Mouse (Mus musculus): ENCODE measurements around the gene Fam32a.
A peak's percentile ranks its signal among the peaks of the same experiment; 100 is the strongest.

Gene Fam32a

DNA sequence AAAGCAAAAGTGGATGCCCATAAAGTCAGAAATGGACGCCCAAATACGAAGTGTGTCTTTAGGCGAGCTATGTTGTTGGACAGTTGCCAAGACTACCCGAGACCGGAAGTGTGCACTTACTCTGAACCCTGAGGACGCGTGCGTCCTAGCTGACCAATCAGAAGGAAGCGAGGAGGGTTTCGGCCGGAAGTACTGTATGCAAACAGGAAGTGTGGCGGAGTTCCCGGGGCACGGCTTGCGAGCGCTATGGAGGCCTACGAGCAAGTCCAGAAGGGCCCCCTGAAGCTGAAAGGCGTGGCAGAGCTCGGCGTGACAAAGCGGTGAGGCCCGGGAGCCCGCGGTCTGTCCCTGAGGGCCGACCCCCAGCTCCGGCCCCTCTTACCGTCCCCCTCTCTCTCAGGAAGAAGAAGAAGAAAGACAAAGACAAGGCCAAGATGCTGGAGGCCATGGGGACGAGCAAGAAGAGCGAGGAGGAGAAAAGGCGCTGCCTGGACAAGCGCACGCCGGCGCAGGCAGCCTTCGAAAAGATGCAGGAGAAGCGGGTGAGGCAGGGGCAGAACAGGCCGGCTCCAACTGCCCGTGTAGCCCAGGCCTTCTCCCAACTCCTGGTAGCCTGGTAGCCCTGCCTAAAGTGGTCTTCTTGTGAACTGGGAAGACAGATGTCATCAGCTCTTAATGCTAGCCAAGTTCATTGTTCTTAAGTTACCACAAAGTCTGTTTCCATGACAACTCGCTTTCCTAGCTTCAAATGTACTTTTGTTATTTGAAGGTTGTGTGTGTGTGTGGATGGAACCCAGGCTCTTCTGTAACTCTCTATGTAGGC lies at the start of gene Fam32a:
Gene Fam32a, plus strand, starts transcription at position 190 of the 823 bp plus-strand sequence.
- DNase-seq (ENCODE audit: low spot score) = peak; percentile 95

DNA sequence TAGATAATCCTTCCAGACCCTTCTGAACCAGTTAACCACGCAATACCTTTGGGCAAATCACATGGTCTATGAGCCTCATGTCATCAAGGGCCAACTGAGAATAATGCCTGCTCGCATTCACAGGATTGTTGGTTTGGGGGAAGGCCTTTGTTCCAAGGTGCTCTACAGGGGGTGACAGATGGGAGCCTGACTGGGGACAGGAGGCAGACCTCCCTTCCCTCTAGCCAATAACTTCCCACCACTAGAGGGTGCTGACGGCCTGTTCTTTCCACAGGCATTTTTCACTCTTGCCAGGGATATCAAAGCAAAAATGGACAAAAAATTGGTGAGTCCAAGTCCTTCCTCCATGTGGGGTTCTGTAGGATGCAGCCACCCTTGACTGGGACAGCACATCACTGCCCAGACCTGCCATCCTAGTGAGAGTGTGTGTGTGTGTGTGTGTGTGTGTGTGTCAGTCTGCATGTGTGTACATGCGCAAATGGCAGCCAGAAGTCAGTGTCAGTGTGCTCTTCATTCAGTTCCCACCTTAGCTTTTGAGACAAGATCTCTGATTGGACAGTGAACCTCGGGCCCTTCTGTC lies 42.1 kb upstream of the Fam32a start:
- peak; percentile 75 for DNase-seq (ENCODE audit: low spot score)

DNA sequence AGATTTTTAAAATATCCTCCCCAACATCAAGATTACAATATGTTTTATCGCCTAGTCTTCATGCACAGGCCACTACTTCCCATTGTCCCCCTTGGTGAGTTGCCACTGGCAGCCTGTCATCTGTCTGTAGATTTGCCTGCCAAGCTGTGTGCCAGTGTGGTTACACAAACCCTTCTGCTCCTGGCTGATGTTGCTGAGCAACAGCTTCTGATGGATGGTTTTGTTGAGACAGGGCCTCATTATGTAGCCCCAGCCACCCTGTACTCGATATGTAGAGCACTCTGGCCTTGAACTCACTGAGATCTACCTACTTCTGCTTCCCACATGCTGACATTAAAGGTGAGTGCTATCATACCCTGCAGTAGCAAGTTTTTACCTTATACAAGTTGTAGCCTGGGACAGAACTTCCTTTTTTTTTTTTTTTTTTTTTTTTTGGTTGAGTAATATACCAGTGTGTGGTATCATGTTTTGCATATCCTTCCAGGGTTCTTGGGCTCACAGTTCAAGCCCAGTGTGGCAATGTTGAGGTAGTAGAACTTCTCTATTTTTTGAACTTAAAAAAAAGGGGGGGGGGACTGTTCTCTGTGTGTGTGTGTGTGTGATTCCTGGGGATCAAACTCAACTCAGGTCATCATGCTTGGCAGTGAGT lies 35.9 kb upstream of the Fam32a start:
- DNase-seq (ENCODE audit: low spot score) = peak; percentile 15

DNA sequence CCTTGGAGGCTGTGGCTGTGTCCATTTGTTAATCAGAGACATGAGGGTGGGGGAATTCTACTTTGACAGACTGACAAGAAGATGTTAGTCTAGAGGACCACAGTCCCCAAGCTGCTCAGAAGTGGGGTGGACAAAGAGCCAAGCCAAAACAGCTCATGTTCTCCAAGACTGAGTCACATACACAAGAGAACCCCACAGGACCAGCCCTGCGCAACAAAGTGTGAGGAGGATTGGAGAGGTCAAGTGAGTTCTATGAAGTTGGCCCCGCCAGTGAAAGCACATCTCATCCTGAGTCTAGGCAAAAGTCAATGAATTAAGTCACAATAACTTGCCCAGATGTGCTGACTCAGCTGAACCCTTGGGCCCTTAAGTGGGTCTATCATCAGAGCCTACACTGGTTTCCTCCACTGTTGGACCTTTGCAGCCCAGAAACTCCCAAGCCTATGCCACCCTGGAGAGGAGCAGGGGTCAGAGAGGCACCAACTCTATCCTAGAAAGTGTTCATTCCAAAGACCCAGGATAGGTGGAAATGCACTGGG lies 31.7 kb upstream of the Fam32a start:
- no peak for DNase-seq (ENCODE audit: low spot score)

DNA sequence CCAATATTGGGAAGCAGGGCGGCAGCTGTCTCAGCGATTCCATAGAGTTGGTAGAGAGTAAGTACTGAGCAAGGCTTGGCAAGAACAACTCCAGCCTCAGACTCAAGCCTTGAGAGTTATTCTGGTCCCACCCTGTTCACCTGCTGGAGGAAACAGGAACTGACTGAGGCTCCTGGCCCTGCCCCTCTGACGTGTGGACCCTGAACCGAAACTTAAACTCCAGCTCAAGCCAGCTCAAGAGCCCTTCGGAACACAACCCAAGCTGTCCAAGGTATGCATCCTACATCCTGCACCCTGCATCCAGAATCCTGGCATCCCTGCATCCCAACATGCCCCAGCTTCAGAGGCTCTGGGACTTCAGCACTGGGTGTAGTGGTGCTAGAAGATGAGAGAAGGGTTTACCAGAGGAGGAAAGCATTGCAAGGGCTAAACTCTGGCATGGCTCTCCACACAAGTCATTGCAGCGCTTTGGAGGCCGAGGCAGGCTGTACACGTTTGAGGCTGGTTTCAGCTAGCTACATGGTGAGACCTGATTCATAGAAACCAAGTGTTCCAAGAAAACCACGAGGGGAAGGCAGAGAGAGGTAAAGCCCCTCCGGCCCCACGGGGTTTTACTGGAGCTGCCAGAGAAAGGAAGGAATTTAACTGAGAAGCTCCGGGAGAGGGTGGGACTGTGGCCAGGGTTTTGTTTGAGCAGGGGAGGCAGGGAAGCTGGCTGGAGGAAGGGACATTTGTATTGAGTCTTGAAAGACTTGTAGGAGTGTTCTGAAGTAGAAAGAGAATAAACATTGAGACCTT lies 29.9 kb upstream of the Fam32a start, which contains the start of gene Hsh2d:
Gene Hsh2d, plus strand, starts transcription at position 222 of the 798 bp plus-strand sequence.
- DNase-seq (ENCODE audit: low spot score) = peak; percentile 67

DNA sequence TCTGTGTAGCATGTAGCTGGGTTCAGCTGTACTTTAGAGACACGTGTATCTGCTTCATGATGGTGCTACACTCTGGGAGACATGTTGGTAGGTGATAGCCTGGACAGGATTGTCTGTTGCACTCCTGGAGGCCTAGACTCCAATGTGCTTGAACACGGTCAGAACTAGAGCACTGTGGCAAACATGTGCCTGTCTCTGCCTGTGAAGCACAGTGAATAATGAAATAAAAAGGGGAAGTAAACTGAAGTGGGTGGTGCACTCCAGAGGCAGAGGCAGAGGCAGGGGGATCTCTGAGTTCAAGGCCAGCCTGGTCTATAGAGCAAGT lies 29.4 kb upstream of the Fam32a start:
- DNase-seq (ENCODE audit: low spot score) = no peak

DNA sequence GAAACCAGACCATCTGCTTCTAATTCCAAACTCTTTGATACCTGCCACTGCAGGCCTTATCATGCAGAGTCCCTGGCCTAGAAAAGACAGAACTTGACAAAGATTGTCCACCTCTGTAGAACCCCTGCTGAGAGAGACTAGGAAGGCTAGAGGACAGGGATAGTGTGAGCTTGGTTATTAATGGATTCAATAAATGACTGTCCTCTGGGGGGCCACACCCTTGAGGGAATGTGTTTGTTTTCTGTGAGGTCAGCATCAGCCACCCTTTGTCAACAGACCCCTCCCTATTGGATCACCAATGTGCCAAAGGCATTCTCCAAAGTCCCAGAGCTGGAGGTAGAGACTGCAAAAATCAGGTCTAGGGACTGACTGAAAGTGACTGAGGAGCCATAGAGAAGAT lies 27.5 kb upstream of the Fam32a start:
- no peak for DNase-seq (ENCODE audit: low spot score)

DNA sequence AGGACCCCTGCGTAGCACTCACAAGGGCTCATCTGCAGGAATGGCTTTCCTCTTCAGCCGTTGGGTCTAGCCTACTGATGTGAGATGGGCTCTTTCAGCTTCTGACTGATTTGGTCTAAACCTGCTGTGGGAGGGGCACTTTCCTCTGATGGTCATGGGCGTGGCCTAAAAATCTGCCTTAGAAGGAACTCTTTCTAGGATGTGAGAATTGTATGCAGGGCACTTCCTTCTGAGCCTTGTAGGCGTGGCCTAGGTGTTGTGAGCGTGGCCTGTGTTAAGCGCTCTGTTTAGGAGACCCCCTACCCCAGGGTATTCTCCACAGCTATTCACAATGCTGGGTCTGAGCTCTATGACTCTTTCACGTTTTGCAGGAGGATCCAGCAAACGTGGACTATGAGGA lies 21.5 kb upstream of the Fam32a start:
- DNase-seq (ENCODE audit: low spot score) = no peak

DNA sequence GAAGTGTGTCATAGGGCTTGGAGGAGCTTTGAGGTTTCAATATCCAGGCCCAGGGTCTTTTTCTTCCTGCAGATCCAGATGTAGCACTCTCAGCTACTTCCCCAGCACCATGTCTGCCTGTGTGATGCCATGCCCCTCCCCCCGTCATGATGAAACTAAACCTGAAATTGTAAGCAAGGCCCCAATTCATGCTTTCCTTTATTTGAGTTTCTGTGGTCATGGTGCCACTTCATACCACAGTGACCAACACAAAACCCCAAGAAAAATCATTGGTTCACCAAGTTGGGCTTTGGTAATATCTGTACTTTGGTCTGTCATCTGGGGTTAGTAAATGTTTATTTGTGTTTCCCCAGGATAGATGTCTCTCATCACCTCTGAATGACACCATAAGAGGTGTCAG lies 10.9 kb upstream of the Fam32a start:
- DNase-seq (ENCODE audit: low spot score) = no peak

DNA sequence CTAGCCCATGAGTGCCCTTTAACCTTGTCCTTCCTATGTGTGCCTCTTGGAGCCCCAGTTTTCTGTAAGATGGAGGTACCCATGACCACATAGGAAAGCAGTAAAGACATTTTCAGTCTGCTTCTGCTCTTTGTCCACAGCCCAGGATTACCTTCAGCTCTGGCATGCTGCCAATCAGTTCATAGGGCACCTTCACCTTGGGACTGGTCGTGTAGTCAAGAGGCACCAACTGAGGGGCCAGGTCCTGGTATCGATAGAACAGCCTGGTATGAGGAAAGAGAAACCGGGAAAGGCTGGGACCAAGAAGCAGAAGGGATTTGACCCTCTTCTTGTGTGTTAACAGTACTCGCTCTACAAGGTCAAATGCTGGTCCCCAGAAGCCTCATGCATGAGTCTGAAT lies 9.3 kb upstream of the Fam32a start:
- DNase-seq (ENCODE audit: low spot score) = no peak

DNA sequence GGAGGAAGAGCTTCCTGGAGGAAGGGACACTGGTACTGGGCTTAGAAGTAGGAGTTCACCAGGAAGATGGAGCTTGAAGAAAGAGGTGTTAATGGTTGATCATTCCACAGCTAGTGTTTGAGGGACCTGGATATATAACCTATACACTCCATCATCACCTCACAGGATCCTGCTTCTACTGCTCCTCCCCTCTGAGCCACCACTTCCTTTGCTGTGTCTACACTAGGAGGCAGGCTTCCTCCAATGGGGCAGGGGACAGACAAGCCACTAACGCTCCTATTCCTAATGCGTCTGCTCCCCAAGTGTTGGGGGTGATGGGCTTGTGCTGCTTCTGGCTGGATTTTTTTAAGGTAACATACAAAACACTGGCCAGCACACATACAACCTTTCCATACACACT lies 8.8 kb upstream of the Fam32a start:
- no peak for DNase-seq (ENCODE audit: low spot score)

DNA sequence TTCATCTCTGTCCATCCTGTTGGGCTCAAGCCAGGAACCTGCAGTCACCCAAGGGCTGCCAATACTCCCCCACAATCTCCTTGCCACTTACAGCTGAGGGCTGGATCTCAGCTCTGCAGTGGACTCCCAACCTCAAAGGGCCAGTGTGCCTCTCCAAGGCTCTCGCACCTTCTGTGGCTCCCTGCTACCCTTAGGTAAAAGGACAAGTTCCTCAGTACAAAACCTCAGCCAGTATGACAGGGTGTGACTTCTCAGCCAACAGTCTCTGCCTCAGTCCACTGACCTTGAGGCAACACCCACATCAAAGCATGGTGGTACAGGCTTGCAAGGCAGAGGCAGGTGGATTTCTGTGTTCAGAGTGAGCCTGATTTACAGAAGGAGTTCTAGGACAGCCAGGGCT lies 7.7 kb upstream of the Fam32a start:
- no peak for DNase-seq (ENCODE audit: low spot score)

DNA sequence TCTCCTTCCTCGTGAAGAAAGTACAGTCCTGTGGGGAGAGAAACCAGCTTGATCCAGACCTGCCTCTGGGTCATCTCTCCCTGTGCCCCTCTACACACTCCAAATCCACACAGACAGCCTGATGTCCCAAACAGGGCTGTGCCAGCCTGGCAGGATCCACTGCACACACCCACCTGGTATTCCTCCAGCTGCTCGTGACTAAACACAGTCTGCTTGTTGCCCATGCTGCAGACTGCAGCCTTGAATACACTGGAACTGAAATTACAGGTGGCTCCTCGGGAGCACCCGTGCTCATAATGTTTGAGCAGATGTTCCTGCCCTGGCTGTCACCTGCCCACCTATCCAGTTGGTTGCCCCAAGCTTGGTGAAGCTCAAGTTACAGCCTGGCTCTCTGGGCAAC lies 6.8 kb upstream of the Fam32a start, which contains the start of gene Cib3:
Gene Cib3, minus strand, starts transcription at position 87 of the 400 bp plus-strand sequence.
- no peak for DNase-seq (ENCODE audit: low spot score)

DNA sequence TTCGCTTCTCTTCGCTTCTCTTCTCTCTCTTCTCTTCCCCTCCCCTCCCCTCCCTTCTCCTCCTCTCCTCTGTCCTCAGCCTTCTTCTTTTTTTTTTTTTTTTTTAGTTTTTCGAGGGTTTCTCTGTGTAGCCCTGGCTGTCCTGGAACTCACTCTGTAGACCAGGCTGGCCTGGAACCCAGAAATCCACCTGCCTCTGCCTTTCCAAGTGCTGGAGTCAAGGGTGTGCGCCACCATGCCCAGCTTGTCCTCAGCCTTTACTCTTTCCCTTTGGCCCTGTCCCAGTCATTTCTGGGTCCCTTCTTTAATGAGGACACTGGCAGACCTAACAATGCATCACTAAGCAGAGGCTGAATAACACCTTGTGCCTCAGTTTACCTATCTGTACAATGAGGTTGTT lies 6.0 kb upstream of the Fam32a start, which contains the start of gene Gm11034:
Gene Gm11034, minus strand, starts transcription at position 101 of the 400 bp plus-strand sequence.
- no peak for DNase-seq (ENCODE audit: low spot score)

DNA sequence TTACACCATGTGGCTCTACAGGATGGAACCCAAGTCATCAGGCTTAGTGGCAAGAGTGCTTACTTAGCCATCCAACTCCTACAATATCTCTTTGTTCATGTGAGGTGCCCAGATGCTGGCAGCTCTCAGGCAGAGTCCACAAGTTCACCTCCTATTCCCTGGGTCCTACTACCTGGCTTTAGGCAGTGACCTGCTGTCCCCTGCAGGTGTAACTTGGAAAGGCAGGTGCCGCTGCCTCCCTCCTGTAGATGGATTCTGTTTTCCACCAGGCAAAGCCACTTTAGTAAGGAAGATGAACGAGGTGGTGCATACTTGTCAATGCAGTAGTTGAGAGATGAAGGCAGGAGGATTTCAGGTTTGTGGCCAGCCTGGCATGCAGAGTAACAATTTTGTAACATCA lies 4.5 kb upstream of the Fam32a start:
- peak; percentile 49 for DNase-seq (ENCODE audit: low spot score)

DNA sequence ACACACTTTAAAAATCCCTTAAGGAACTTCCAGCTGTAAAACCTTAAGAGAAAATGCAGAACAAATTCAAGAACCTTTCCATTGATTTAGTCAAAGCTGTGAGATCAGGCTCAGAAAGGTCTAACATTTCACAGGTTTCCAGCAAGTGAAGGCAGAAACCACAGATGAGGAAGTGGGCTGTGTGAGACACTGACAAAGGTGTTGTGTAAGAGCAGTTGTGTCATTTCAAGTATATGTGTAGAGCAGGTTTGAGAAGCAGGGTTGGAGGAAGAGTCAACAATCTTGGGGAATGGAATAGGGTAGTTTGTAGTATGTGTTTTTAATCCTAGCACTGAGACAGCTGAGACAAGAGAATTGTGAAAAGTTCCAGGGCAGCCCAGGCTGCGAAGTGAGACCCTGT lies 3.7 kb upstream of the Fam32a start:
- DNase-seq (ENCODE audit: low spot score) = peak; percentile 67

DNA sequence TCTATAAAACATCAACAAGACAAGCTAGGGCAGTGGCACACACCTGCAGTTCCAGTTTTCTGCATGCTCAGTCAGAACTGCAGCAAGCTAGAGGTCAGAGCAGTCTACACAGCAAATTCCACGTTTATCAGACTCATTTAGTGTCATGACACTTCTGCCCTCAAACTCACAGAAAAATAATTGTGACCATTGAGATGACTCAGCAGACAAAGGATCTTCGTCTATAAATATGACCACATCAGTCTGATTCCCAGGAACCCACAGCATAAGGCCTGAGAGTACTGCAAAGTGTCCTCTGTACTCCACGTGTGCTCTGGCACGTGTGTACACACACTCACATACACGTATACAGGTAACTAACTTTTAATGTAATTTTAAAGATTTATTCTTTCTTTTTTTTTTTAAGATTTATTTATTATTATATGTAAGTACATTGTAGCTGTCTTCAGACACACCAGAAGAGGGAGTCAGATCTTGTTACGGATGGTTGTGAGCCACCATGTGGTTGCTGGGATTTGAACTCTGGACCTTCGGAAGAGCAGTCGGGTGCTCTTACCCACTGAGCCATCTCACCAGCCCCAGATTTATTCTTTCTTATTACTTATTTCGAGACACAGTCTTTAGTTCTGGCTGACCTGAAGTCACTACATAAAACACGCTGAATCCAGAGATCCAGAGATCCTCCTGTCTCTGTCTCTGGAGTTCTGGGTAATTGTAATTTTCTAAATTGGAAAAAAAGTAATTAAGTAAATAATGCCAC lies 569 bp upstream of the Fam32a start:
- no peak for DNase-seq (ENCODE audit: low spot score)

DNA sequence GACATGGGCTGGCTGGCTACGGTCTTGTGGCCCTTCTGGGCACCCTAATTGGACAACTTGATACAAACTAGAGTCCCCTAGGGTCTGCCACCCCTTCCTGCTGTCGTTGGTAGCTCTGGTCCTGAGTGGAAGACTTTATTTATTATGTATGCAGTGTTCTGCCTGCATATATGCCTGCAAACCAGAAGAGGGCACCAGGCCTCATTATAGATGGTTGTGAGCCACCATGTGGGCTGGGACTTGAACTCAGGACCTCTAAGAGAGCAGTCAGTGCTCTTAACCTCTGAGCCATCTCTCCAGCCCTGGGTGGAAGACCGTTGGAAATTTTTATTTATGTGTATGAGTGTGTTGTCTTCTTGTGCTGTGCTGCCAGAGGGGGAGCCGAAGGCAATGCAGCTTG lies 1.2 kb downstream of the Fam32a start:
- DNase-seq (ENCODE audit: low spot score) = no peak

DNA sequence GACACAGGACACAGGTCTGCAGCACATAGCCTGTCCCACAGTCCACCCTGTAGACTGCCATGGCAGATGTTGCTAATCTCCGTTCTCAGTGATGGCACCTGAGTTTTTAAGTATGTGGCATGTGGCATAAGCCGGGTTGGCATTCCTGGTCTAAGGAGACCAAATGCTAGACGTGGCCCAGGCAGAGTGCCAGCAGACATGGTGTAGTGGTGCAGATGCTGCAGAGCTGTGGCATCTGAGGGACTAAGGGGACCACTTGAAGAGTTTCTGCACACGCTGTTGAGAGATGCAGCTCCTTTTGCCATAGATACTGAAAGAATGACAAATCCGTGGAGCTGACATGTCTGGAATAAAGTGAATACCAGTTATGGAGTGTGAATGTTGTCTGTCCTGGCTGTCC lies 3.1 kb downstream of the Fam32a start:
- no peak for DNase-seq (ENCODE audit: low spot score)

DNA sequence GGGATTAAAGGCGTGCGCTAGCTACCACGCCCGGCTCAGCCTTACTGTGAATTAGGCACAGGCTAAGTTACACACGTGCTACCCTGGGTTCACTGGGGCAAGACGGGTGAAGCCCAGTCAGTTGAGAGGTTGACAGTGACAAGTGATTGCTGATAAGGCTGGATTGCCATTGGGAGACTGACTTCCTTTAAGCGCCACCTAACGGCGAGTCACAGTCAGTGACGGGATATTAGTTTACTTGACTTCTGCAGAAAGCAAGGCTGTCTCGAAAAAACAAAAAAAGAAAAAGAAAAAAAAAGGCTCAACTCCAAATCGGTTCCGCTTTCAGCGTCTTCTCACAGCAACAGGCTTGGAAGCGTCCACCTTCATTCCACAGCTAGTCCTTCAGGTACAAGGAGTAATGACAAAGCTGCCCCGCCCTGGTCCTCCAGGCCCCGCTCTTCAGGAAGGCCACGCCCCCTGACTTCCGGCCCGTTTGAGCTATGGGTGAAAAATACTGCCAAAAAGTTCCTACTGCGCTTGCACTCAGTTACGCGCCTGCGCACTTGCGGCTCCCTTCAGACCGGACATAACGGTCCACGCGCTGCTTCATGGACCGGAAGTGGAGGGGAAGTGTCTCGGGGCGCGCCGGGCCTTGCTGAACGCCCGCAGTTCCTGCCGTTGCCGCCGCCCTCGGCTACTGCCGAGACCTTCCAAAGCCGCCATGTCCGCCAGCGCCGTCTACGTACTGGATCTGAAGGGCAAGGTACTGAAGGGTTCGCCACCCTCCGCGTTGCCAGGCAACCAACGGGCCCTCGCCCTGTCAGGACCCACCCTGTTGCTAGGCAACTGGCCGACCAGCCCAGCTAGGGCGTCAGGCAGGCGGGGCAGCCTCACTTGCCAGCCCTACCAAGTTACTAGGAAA lies 20.2 kb downstream of the Fam32a start, which contains the start of gene Ap1m1:
Gene Ap1m1, plus strand, starts transcription at position 520 of the 904 bp plus-strand sequence.
- peak; percentile 99 for DNase-seq (ENCODE audit: low spot score)
